Mouse (Mus musculus): ENCODE measurements at regions not wholly inside any gene's neighbourhood (a gene's known extent, or its start where the extent isn't known, plus 50 kb on each side); places are given as distances from the start of the nearest gene placed in this dataset.

DNA sequence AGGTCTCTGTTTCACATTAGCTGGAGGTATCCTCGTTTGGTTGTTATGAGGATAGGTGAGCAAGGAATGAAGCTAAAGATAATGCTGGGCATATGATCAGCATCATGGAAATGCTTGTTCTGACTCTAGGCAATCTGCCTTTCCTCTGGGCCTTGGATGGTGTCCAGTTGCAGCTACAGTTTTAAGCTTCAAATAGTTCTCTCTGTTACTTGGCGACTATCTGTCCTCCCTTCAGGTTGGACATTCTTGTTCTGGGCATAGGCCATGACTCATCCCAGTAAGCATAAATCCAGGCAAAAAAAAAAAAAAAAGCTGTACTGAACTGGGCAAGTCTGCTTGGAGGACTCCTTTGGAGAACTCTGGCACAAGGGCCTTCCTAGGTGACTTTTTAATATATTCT, 776.9 kb downstream of the Kcnma1 start:
- no peak for DNase-seq (ENCODE audit: low spot score)

DNA sequence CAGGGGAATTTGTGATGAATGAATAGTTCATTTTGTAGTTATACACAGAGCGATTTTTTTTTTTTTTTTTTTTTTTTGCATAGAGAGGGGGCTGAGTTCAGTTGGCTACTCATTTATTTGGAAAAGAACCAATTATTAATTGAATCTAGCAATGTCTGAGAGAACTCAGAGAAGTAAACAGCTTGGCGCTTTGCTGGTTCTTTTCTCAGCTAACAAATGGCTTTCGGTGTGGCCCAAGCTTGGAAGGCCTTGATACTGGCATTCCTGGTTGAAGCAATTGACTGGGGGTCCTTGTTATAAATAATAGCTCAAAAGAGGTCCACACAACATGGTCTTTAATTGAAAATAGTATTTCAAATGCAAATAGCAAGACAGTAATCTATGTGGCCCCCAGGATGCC, 815.6 kb downstream of the Kcnma1 start:
- no peak for DNase-seq (ENCODE audit: low spot score)

DNA sequence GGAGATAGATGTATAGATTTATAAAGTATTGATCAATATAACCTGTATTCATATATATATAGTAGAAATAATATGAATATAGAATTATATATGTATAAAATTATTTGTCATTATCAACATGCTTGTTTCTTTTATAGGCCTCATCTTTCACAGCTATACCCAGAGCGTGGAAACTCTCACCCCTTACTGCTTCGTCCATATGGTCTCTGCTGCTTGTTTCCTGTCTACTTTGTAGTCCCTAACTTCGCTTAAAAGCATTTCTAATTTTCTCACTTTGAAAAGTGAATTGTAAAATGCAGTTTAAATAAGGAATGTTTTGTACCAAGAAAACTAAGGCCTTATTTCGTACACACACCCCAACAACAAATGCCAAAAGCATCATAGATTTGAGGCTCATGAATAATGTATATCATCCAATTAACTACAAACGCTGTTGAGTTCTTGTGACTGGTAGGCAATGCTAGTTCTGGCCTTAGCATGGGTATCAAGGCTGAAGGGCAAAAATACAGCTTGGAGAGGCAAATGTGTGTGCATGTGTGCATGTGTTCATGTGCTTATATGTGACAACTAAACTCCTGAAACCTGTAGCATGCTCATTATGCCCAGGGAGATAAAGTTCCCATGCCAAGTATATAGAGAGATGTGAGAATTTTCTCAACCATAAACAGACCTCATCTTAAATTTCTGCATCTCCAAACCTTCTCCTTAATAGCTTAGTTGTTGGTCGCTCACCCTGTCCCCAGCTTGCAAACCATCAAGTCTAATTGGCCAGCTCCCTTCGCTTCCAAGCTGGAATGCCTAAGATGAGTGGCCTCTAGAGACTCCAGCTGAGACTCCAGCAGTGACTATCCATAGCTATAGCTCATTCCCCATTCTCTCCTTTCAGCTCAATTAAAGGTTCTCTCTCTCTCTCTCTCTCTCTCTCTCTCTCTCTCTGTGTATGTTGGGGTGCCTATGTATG, 819.4 kb downstream of the Kcnma1 start:
- DNase-seq (ENCODE audit: low spot score), result no peak

DNA sequence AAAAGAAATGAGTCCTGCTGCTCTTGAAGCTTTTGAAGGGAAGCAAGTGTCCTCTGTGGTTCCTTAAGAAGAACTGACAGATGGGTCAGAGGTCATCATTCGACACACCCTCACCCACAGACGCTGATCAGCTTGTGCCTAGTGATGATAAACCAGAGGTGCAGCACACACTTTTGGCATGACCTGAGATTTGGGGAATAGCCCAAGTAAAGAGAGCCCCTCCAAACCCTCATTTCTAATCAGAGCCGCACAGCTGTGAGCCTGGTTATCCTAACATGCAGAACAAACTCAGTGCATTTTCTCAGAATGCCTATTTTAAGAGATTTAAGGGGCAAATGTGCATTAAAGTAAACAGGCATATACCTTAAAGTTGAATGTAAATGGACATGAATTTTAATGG, 821.7 kb downstream of the Kcnma1 start:
- no peak for DNase-seq (ENCODE audit: low spot score)

DNA sequence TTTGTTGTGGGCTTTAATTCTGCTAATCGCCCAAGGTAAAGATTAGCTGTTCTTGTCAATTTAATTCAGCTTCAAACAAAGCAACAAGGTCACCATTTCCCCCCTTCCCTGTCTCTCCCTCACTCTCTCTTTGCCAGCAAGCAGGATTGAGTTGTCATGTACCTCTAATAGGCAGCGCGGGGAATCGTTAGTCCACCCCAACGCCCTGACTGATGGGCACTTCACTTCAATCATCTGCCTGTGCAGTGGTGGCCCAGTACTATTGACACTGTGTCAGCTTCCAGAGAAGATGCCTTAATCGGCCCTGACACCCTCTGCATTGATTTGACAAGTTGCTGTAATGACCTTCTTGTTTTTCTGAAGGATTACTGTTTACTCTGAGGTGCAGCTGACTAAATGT, 828.9 kb downstream of the Kcnma1 start:
- no peak for DNase-seq (ENCODE audit: low spot score)

DNA sequence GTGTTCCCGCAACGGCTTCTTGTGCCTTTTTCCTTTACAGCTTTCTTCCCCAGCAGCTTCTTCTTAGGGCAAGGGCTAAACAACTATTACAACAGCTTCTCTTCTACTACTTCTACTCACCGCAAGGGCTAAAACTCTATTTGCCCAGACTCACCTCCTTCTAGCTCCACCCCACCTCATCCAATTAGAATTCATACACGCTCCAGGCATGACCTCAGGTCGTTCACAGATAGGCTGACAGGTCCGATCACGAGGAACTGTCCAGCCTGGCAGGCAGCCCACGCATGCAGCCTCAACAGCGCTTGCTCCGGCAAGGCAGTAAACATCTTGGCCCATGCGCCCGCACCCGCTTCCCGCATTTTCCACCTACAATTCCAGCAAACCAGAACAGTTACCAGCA, 844.9 kb downstream of the Kcnma1 start:
- no peak for DNase-seq (ENCODE audit: low spot score)

DNA sequence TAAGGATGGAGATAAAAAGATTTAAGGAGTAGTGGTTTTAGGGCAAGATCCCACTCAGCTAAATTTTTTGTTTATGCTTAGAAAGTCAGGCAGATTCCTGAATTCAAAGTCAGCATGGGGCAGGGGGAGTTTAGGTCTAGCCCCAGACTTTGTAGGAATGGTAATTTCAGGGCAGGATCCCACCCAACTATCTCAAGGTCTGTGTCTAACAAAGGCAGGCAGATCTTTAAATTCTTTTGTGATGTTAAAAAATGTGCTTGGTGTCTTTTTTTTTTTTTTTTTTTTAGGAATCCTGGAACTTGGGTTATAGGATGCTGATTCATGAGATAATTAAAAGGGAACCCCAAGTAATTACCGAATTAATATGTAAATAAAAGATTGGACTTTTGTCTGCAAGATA, 853.7 kb downstream of the Kcnma1 start:
- DNase-seq (ENCODE audit: low spot score), result no peak

DNA sequence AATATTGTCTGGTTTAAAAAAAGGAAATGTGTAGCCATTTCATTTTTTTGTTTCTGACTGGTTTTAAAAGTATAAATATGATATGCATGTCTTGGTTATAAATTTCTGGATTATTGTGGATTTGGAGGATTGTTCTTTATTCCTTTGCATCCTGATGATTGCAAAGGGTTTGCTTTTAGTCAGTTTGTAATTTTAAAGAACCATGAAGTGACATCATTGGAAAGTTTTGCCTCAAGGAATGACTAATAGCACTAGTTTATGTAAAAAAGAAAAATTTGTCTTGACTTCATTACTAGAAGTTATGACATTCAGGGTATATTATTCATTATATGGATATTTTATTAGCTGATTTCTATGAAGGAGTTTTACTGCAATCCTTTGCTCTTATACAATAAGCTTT, 863.9 kb downstream of the Kcnma1 start:
- no peak for DNase-seq (ENCODE audit: low spot score)

DNA sequence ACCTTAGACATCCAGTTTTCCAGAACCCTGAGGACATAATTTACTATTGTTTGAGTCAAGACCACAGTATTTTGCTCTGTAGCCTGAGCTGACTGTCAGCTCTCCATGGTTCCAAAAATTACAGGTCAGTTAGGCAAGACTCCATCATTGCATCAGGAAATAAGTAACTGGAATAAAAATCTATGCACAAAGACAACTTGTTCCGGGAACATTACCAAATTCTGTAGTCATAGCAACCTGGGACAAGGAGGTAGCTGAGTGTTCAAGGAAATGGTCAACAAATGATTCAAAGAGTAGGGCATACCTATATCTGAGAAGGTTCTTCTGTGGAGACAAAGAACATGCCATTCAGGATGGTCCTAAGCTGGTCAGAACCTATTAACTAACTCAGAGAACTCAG, 867.3 kb downstream of the Kcnma1 start:
- DNase-seq (ENCODE audit: low spot score), result no peak

DNA sequence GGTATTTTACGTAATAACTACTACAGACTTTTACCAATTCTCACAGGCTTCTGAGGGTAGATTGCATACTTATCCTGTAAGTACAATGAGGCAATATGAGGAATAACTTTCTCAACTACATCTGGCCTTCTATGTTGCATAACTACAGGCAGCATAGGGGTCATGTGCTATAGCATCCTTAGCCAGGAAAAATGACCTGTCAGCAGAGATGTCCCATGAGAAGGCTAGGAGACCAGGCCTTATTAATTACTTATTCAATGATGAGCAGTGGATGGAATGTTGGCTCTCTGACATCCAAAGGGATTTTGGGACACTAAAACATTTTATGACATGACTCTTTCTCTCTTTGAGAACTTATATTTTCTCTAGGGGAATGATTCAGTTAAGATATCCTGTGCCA, 873.9 kb downstream of the Kcnma1 start:
- DNase-seq (ENCODE audit: low spot score), result no peak

DNA sequence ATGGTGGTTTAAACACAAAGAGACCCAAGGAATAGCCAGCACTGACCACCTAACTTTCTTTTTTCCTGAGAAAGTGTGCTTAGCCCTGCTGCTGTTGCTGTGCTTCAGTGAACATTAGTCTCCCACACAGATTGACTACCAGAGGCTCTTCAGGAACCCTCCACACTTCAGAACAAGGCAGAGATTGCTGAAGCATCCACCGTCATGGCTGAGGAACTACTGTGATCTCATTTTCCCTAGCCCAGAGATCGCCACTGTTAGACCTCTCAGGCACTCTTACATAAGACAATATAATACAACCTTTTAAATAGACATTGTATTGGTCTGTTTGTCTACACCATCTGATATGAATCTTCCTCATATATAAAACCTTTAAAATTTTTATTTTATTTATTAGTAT, 879.6 kb downstream of the Kcnma1 start:
- no peak for DNase-seq (ENCODE audit: low spot score)

DNA sequence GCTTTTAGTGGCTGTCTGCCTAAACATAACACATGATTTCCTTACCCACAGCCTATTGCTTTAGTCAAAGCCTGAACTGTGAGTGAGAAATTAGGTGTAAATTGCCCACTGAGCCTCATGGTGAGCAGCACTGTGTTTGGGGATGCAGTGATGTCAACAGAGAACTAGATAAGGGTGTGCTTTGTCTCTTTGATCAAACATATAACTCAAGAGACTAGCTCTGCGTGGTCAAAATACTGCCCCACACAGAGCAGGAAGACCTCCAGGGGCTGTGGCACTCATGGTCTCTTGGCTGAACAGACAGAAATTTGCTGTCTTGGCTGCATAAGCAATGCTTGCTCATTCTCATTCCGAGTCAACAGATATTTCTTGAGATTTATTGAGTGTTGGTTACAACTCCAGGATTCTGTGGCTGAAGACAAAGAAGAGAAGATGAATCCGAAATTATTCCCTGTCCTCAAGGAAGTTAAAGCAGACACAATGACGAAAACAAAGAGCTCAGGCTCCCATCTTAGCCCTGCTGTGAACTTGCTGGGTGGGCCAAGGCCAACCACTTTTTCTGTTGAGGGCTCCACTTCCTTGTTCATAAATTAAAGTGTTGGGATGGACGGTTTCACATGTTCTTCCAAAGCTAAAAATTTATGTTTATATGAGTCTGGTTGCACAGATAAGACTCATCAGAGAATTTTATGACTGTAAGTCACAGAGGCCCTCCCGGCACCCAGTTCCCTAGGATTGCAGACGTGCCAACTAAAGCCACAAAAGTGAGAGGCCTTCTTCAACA, 882.4 kb downstream of the Kcnma1 start:
- DNase-seq (ENCODE audit: low spot score), result no peak

DNA sequence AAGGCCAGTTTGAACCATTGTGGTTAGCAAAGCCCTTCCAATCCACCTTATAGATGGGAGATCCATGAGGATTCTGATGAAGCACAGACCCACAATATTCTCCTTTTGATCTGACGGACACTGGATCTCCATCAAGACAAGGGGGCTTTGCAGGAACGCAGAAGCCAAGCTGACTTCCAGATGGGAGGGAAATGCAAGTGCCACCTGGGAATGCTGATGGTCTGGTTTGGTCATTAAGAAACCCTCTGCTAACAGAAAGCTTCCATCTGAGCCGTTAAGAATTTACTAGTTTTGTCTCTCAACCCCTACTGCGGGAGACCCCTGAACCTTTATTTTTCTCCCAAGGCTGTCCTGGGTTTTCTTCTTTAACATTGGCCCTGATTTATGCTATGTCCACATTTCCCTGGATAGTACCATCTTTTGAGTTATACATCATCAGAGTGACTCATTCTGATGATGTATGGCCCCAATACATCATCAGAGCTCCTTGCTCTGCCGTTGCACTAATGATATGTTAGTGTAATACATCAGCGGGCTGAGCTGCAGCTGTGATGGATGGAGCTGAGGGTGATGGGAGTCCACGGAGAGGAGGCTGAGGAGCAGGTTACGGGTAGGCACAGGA, 898.3 kb downstream of the Kcnma1 start:
- peak; percentile 58 for DNase-seq (ENCODE audit: low spot score)

DNA sequence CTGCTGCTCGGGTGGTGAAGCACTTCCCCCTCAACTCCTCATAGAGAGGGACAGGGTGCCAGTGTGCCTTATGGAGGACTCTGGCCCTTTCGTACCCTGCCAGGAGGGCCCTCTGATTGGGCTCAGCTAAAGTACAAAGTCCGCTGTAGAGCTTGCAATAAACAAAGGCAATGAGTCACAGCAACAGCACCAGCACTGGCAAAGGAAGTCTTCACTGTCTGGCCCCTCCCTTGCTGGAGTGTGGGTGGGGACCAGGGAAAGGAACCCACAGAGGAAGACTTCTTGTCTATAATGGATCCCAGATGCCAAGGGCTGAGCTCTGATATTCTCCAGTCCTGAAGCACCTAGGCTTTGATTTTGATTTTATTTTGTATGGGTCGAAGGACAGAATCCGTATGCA, 899.4 kb downstream of the Kcnma1 start:
- DNase-seq (ENCODE audit: low spot score), result peak; percentile 66

DNA sequence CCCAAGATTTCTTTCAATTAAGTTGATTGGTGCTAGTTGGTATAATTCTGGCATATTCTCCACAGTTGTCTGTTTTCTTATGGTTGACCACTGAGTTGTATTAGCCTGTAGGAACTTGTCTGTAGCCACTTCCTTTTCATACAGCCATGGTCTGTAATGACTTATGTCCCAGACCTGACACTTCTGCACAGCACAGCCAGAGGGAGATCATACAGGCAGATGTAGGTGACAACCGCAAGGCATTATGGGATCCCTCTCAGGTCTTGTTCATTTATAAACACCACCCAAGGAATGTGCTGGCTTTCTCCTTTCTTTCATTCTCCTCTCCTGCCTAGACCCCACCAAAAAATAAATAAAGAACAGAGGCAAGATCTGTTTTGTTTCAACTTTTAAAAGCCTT, 899.8 kb downstream of the Kcnma1 start:
- no peak for DNase-seq (ENCODE audit: low spot score)

DNA sequence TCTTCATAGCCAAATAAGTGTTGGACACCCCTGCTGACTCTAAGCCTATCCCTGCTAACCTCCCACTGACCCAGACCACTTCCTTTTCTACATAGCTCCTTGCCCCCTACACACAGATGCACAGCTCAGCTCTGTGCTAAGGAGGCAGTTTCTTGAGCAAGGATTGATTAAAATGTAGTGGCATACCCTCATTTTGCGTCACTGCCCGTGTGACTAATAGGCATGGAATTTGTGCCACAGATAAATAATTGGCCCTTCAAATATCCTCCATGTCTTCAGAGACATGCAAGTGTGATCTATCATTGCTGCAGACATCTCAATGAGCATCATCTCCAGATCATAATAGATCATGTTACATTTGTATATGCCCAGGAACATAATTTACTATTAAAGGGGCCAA, 901.9 kb downstream of the Kcnma1 start:
- peak; percentile 11 for DNase-seq (ENCODE audit: low spot score)

DNA sequence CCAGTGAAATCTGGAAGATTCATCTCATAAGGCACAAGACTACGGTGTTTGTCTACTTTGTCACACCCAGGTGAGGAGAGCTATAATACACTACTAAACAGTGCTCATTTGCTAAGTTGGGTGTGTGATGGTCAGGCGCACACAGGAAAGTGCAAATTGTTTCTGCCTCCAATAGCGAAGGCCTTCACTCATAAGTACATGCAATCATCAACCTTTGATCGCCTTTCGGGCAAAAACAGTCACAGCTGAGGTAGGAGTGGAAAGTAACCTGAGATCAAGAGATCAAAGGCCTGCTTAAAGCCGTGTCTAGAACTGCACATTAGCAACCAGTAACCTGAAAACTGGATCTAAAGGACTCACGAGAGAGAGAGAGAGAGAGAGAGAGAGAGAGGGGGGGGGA, 905.7 kb downstream of the Kcnma1 start:
- DNase-seq (ENCODE audit: low spot score), result no peak

DNA sequence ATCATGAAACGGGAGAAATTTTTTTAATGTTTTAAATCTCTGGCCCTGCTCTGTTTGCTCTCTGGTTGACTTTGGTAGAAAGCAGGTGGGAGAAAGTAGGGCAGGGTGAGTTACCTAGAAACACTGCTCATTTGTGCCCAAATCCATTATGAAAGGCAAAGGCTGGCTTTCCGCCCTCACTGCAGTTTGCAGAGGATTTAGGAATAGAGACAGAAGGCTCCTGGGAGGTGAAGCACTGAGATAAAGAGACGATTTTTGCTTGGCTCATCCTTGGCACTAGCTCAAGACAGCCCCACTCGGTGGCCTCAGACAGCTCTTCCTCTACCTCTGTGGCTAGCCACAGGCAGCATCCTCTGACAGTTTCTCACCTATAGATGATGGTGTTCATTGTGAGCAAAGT, 906.8 kb downstream of the Kcnma1 start:
- no peak for DNase-seq (ENCODE audit: low spot score)

Measured in embryo, embryonic 10 days (tissue).